Mouse (Mus musculus) layer of hippocampus, adult 8-10 months (tissue): ENCODE measurements around the gene Itgb3. TPM values are rescaled to one million over a fixed set of nuclear protein-coding genes. Genes with fewer than 3 reads are reported as not detected.

ENCODE experiments used
- DNase-seq, 2 experiments: peaks; one replicate each; pipeline ENCODE4 v3.0.0; 2022; ENCODE audit warnings: low spot score in 2 of 2
- total RNA-seq, 4 experiments: library from RNA; stranded (reverse); gene quantifications; 2 replicates each; pipeline ENCODE4 v1.2.4; 2022

Gene Itgb3
- total RNA-seq, 4 experiments from 2014 or later = 1.4 to 4.7 (median 3.1) TPM

DNA sequence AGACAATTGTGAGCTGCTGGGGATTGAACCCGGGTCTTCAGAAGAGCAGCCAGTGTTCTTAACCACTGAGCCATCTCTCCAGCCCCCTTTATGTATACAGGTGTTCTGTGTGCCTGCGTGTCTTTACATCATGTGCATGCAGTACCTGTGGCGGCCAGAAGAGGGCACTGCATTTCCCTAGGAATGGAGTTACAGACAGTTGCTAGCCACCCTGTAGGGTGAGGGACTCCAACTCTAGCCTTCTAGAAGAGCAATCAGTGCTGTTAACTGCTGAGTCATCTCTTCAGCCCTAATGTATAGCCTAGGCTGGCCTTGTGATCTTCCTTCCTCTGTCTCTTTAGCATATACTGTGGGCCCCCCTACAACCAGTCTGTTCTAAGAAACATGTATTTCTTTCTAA, 40.8 kb downstream of the Itgb3 start:
- no peak for DNase-seq

DNA sequence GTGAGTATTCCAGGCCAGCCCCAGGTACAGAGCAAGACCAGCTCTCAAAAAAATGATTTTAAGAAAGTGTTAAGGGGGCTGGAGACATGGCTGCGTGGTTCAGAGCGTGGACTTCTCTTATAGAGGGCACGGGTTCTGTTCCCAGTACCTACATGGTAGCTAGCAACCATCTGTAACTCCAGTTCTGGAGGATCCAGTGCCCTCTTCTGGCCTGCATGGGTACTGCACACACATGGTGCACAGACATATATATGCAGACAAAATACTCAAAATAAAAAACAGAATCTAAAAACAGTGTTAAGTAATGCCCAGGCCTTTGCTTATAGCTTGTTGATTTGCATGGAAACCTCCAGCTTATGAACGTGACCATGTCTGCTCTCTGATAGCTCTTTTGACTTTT, 52.8 kb downstream of the Itgb3 start:
- no peak for DNase-seq

GRCm38 (mm10) chr11:104661106-104661505, 53.3 kb downstream of the Itgb3 start:
- DNase-seq = no peak

DNA sequence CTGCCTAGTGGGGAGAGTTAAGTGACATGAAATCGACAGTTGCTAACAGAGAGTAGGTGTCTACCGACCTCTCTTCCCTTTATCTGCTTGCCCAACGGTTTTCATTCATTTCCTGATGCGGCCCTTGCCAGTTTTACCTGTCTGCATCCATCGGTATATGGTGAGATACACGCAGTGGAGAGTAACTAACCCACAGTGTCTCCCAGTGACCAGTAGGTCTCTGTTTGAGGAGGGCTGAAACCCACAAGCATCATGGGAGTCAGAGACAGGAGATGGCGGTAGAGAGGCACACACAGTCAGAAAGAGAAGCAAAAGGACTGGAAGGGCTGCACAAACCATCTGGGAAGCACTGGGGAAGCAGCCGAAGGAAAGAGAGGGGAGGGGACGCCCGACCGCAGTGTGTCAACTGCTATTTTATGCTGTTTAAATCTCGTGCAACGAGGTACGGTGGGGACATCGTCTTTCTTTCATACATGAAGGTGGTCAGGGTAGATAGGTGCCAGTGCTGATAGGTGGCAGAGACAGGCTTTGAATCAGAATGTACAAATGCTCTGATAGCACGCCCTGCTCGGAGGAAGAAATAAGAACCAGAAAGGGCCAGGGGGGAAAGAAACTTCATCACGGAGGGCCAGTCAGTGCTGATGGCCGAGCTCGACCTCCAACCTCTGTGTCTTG, 53.9 kb downstream of the Itgb3 start:
- DNase-seq = peak in 1 of 2 experiments; percentile 32

DNA sequence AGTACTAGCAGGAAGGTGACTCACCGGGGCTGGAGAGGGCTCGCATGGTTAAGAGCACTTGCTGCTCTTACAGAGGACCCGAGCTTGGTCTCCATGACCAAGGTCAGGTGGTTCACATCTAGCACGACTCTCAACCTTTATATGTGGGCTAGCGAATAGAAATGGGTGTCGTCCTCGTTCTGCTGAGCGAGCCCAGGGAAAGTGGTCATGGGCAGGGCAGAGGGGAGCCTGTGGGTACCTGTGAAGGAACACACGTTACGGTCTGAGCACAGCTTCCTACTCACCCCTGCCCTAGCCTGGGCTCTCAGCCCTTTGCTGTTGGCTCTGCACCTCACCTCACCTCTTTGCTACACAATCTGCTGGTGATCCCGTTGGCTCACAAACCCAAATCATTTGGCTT, 54.8 kb downstream of the Itgb3 start:
- no peak for DNase-seq

DNA sequence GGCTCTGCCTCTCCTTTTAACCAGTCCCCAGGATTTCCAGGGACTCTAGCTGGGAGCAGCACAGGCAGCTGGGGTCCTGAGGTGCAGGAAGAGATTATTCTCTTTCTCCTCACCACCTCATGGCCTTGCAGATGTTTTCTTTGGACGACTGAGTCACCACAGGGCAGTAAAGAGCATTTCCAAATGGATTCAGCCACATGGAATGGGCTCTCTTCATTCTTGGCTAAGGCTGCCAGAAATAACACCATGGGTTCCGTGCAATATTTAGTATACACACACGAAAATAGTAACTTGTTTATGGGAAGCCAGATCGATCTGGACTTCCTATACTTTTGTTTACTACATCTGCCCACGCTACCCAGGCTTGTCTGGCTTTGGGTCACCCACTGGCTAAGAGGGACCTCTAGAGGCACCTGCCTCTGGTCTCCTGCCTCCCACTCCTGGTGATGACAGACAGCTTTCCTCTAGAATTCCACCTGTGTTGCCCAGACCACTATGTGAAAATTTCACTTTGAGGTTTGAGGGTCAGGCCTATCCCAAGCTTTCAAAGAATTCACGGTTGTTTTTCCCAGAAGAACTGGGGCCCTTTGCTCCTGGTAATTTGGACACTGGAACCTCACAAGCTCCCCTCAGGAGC, 55.6 kb downstream of the Itgb3 start:
- DNase-seq = no peak

DNA sequence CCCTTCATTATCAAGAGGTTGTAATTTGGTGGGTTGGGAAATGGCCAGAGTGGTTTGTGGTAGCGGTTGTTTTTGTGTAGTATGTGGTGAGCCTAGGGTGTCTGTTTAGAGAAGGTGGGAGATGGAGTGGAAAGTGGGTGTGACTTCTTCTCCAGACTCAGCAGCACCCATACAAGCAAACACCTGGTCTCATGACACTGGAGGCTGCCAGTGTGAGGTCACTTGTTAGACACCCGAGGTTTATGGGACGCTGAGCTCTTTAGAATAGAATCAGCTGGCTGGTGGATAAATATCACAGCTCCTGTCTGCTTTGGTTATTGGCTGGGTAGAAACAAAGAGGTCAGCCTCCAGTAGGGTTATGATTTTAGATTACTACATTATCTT, 56.1 kb downstream of the Itgb3 start:
- no peak for DNase-seq

DNA sequence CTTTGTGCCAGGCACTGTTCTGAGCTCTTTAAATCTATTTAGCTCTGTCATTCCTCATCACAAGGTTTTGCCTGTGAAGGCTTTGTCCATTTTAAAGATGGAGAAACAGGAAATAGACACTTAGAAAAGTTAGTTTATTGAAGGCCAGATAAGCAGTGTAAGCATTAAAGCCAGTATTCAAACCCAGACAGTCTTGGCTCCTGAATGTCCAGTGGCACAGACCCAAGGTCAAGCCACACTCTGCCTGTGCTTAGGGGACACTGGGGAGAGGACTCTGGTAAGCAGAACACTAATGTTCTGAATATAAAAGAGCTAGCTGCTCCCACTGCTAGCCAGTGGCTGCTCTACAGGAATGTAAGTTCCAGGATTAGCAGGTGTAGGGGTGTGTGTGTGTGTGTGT, 56.6 kb downstream of the Itgb3 start:
- no peak for DNase-seq

GRCm38 (mm10) chr11:104667399-104667798, 59.6 kb downstream of the Itgb3 start:
- no peak for DNase-seq

- no peak for DNase-seq
Measured at GRCm38 (mm10) chr11:104673412-104673811, 65.6 kb downstream of the Itgb3 start.

DNA sequence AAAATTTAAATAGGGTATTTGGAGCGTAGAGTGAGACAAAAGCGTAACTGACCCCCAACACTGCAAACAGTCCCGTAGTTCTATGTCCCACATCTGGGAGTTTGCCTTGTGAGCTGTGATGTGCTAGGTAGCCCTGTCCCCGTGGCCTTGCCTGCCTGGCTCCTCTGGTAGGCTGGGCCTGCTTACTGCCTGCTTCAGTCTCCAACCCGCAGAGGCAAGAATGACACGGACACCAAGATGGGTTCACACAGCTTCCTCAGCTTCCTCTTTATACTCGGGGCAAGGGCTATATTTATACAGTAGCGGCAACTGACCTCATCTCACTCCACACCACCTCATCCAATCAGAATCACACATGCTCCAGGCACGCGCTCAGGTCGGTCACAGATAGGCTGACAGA, 67.0 kb downstream of the Itgb3 start:
- DNase-seq = no peak

DNA sequence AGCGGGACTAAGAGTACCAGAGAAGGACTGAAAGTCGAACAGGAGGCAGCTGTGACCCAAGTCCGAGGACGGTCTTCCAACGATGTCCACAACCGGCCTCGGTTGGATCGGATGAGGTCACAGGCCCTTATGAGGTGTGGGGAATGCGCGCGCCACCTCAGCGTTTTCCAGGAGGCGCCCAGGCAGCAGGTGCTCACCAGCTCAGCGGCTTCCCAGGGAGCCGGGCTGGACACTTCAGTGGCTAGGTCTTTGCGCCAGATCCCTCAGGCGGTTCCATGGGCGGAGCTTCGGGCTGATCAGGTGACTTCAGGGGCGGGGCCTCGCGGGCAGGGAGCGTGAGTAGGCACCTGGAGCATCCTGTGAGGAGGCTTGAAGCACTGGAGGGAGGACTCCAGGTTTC, 77.7 kb downstream of the Itgb3 start, which contains the start of gene Gm11639:
TSS of gene Gm11639 (plus strand) at position 160 of the 400 bp plus-strand sequence.
- DNase-seq = no peak

DNA sequence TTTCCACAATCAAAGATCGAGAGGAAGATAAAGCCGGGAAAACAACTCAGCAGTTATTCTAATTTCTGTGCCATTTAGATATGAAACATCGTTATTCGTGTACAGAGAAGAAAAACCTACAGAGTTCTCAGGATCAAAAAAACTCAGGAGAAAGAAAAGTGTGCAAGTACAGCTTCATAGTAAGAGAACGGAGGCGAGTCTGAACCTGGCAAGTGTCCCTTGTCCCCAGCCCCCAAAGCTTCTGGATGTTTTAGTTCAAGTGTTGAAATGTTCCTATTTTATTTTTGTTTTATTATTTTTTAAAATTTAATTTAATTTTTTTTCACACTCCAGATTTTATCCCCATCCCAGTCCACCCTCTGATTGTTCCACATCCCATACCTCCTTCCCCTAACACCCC, 85.4 kb downstream of the Itgb3 start:
- DNase-seq = peak; percentile 9 to 41

DNA sequence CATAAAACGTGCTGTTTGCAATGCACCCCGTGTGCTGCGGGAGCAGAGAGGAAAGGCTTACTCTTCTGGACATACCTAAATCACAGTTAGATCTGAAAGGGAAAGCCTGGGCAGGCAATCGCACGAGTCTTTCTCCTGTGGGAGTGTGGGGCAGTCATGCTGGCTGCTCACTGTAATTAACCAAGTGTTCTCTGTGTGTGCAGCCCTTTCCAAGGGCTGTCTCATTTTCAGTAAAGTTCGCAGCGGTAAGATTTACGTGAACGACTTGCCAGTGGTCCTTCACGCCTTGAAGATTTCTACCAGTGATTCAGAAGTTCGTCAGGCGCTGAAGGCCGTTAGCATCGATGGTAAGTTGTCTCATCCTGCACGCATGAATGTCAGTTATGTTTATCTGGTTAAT, 96.3 kb downstream of the Itgb3 start:
- no peak for DNase-seq

GRCm38 (mm10) chr11:104707084-104707483, 99.3 kb downstream of the Itgb3 start:
- no peak for DNase-seq

Other genes with a start within 250 kb of the Itgb3 start
- gene Kansl1, start 139.1 kb upstream of the Itgb3 start, total RNA-seq = 10 to 100 TPM; 65.0 to 79.8 (median 71.3) TPM
- gene Cdc27, start 57.4 kb upstream of the Itgb3 start, total RNA-seq = 10 to 100 TPM; 50.0 to 71.7 (median 53.7) TPM
- 1 to 10 TPM; 1.9 to 3.4 (median 2.7) TPM for gene Myl4, start 57.3 kb upstream of the Itgb3 start, total RNA-seq
- under 1 TPM; 0.31 to 0.68 (median 0.34) TPM for gene Gm11639, start 77.7 kb downstream of the Itgb3 start, total RNA-seq